Mouse (Mus musculus): ENCODE results near the gene Sec14l1. TPM values are rescaled to one million over a fixed set of nuclear protein-coding genes. Genes with fewer than 3 reads are reported as not detected.

Sec14l1 gene
- polyA plus RNA-seq, 1 experiment from 2014 or later: 25.4 TPM

- no peaks in the 10 kb centered on the region for H3K27me3 ChIP-seq (ENCODE audit: control insufficient read depth, insufficient read depth, low read length)
- H3K9ac ChIP-seq (replicated peaks; ENCODE audit: low read length): peak overlapping the region; percentile 39
- H3K36me3 ChIP-seq (replicated peaks; ENCODE audit: control insufficient read depth, insufficient read depth, low read depth, low read length): no peaks in the 10 kb centered on the region
- DNase-seq (ENCODE audit: low spot score) (peak; percentile 31), ATAC-seq (replicated peaks; ENCODE audit: insufficient number of reproducible peaks, low FRiP score, low TSS enrichment, low read depth) (no peak)
- peak overlapping the region; percentile 12; the same call in 1 of the 2 replicates for H3K4me3 ChIP-seq (ENCODE audit: low read depth, low read length)
- peak overlapping the region; percentile 56; the same call in 1 of the 2 replicates for H3K27ac ChIP-seq (replicated peaks; ENCODE audit: low read depth, low read length)
- WGBS: 37% methylated on average over 18 of the region's 18 CpGs
- peak overlapping the region; percentile 38 for H3K4me2 ChIP-seq (ENCODE audit: low read depth, low read length)
- no peaks in the 10 kb centered on the region for H3K4me1 ChIP-seq (ENCODE audit: control insufficient read depth, insufficient read depth, low read length)
- H3K9me3 ChIP-seq (replicated peaks; ENCODE audit: control insufficient read depth, low read length): no peaks in the 10 kb centered on the region
Observed at GRCm38 (mm10) chr11:117174098-117174892, 59.3 kb downstream of the Sec14l1 start.

- Histone ChIP-seq H3K36me3 (replicated peaks; ENCODE audit: control insufficient read depth, insufficient read depth, low read depth, low read length) (no peaks in the 10 kb centered on the region), H3K4me1 (ENCODE audit: control insufficient read depth, insufficient read depth, low read length) (no peaks in the 10 kb centered on the region), H3K27me3 (ENCODE audit: control insufficient read depth, insufficient read depth, low read length) (no peaks in the 10 kb centered on the region), H3K27ac (replicated peaks; ENCODE audit: low read depth, low read length) (peak overlapping the region; percentile 56; the same call in 1 of the 2 replicates), H3K4me2 (ENCODE audit: low read depth, low read length) (peak overlapping the region; percentile 38), H3K4me3 (ENCODE audit: low read depth, low read length) (peak overlapping the region; percentile 12; the same call in 1 of the 2 replicates), H3K9ac (replicated peaks; ENCODE audit: low read length) (peak overlapping the region; percentile 39), H3K9me3 (replicated peaks; ENCODE audit: control insufficient read depth, low read length) (no peaks in the 10 kb centered on the region)
- 28% methylated on average over 15 of the region's 15 CpGs for WGBS
- ATAC-seq (replicated peaks; ENCODE audit: insufficient number of reproducible peaks, low FRiP score, low TSS enrichment, low read depth): no peak
- DNase-seq (ENCODE audit: low spot score): peak; percentile 59
Observed at GRCm38 (mm10) chr11:117174924-117175323, 60.0 kb downstream of the Sec14l1 start.

- no peaks in the 10 kb centered on the region for H3K4me1 ChIP-seq (ENCODE audit: control insufficient read depth, insufficient read depth, low read length)
- no peak overlapping the region for H3K27ac ChIP-seq (replicated peaks; ENCODE audit: low read depth, low read length)
- H3K9ac ChIP-seq (replicated peaks; ENCODE audit: low read length): no peak overlapping the region
- no peak overlapping the region for H3K4me2 ChIP-seq (ENCODE audit: low read depth, low read length)
- no peaks in the 10 kb centered on the region for H3K27me3 ChIP-seq (ENCODE audit: control insufficient read depth, insufficient read depth, low read length)
- WGBS: 84% methylated on average over 12 of the region's 12 CpGs
- no peaks in the 10 kb centered on the region for H3K36me3 ChIP-seq (replicated peaks; ENCODE audit: control insufficient read depth, insufficient read depth, low read depth, low read length)
- DNase-seq (ENCODE audit: low spot score): no peak
- no peak overlapping the region for H3K4me3 ChIP-seq (ENCODE audit: low read depth, low read length)
- ATAC-seq (replicated peaks; ENCODE audit: insufficient number of reproducible peaks, low FRiP score, low TSS enrichment, low read depth): no peak
- no peaks in the 10 kb centered on the region for H3K9me3 ChIP-seq (replicated peaks; ENCODE audit: control insufficient read depth, low read length)
Observed at GRCm38 (mm10) chr11:117175472-117175871, 60.5 kb downstream of the Sec14l1 start.

- WGBS: 34% methylated on average over 5 of the region's 5 CpGs
- Histone ChIP-seq H3K27ac (replicated peaks; ENCODE audit: low read depth, low read length) (no peak overlapping the region), H3K9ac (replicated peaks; ENCODE audit: low read length) (no peak overlapping the region), H3K27me3 (ENCODE audit: control insufficient read depth, insufficient read depth, low read length) (no peaks in the 10 kb centered on the region), H3K4me2 (ENCODE audit: low read depth, low read length) (no peak overlapping the region), H3K4me1 (ENCODE audit: control insufficient read depth, insufficient read depth, low read length) (no peaks in the 10 kb centered on the region), H3K36me3 (replicated peaks; ENCODE audit: control insufficient read depth, insufficient read depth, low read depth, low read length) (no peaks in the 10 kb centered on the region; the same call in 1 of the 2 replicates), H3K4me3 (ENCODE audit: low read depth, low read length) (no peak overlapping the region), H3K9me3 (replicated peaks; ENCODE audit: control insufficient read depth, low read length) (no peaks in the 10 kb centered on the region)
- DNase-seq (ENCODE audit: low spot score) (peak; percentile 64), ATAC-seq (replicated peaks; ENCODE audit: insufficient number of reproducible peaks, low FRiP score, low TSS enrichment, low read depth) (0 out of 2 replicates have a peak, but pooled peaks have one; percentile 4)
Observed at GRCm38 (mm10) chr11:117176304-117176703, 61.3 kb downstream of the Sec14l1 start.

GRCm38 (mm10) chr11:117176900-117177299 is 61.9 kb downstream of the Sec14l1 start:
- H3K27ac ChIP-seq (replicated peaks; ENCODE audit: low read depth, low read length): no peak overlapping the region
- no peak overlapping the region for H3K4me2 ChIP-seq (ENCODE audit: low read depth, low read length)
- no peak for DNase-seq (ENCODE audit: low spot score)
- H3K9me3 ChIP-seq (replicated peaks; ENCODE audit: control insufficient read depth, low read length): no peaks in the 10 kb centered on the region
- H3K4me3 ChIP-seq (ENCODE audit: low read depth, low read length): no peak overlapping the region
- no peak overlapping the region for H3K9ac ChIP-seq (replicated peaks; ENCODE audit: low read length)
- no peaks in the 10 kb centered on the region; the same call in 1 of the 2 replicates for H3K36me3 ChIP-seq (replicated peaks; ENCODE audit: control insufficient read depth, insufficient read depth, low read depth, low read length)
- no peaks in the 10 kb centered on the region for H3K27me3 ChIP-seq (ENCODE audit: control insufficient read depth, insufficient read depth, low read length)
- ATAC-seq (replicated peaks; ENCODE audit: insufficient number of reproducible peaks, low FRiP score, low TSS enrichment, low read depth): 0 out of 2 replicates have a peak, but pooled peaks have one; percentile 8
- no peaks in the 10 kb centered on the region for H3K4me1 ChIP-seq (ENCODE audit: control insufficient read depth, insufficient read depth, low read length)
- WGBS: 72% methylated on average over 5 of the region's 5 CpGs

- H3K36me3 ChIP-seq (replicated peaks; ENCODE audit: control insufficient read depth, insufficient read depth, low read depth, low read length): no peaks in the 10 kb centered on the region; the same call in 1 of the 2 replicates
- H3K4me1 ChIP-seq (ENCODE audit: control insufficient read depth, insufficient read depth, low read length): no peaks in the 10 kb centered on the region
- no peak overlapping the region for H3K4me2 ChIP-seq (ENCODE audit: low read depth, low read length)
- no peaks in the 10 kb centered on the region for H3K9me3 ChIP-seq (replicated peaks; ENCODE audit: control insufficient read depth, low read length)
- H3K27ac ChIP-seq (replicated peaks; ENCODE audit: low read depth, low read length): no peak overlapping the region
- no peaks in the 10 kb centered on the region for H3K27me3 ChIP-seq (ENCODE audit: control insufficient read depth, insufficient read depth, low read length)
- H3K4me3 ChIP-seq (ENCODE audit: low read depth, low read length): no peak overlapping the region
- DNase-seq (ENCODE audit: low spot score) (peak; percentile 89), ATAC-seq (replicated peaks; ENCODE audit: insufficient number of reproducible peaks, low FRiP score, low TSS enrichment, low read depth) (0 out of 2 replicates have a peak, but pooled peaks have one; percentile 41)
- H3K9ac ChIP-seq (replicated peaks; ENCODE audit: low read length): no peak overlapping the region
- WGBS: 60% methylated on average over 8 of the region's 11 CpGs
Observed at GRCm38 (mm10) chr11:117177303-117177979, 62.5 kb downstream of the Sec14l1 start.

GRCm38 (mm10) chr11:117179902-117180301 is 64.9 kb downstream of the Sec14l1 start:
- no peak for ATAC-seq (replicated peaks; ENCODE audit: insufficient number of reproducible peaks, low FRiP score, low TSS enrichment, low read depth)
- no peak overlapping the region for H3K9ac ChIP-seq (replicated peaks; ENCODE audit: low read length)
- H3K4me3 ChIP-seq (ENCODE audit: low read depth, low read length): no peak overlapping the region
- H3K4me2 ChIP-seq (ENCODE audit: low read depth, low read length): no peak overlapping the region
- H3K27me3 ChIP-seq (ENCODE audit: control insufficient read depth, insufficient read depth, low read length): no peaks in the 10 kb centered on the region
- no peak overlapping the region for H3K27ac ChIP-seq (replicated peaks; ENCODE audit: low read depth, low read length)
- H3K9me3 ChIP-seq (replicated peaks; ENCODE audit: control insufficient read depth, low read length): no peaks in the 10 kb centered on the region
- no peaks in the 10 kb centered on the region for H3K4me1 ChIP-seq (ENCODE audit: control insufficient read depth, insufficient read depth, low read length)
- no peaks in the 10 kb centered on the region; the same call in 1 of the 2 replicates for H3K36me3 ChIP-seq (replicated peaks; ENCODE audit: control insufficient read depth, insufficient read depth, low read depth, low read length)
- WGBS: 80% methylated on average over 5 of the region's 5 CpGs
- DNase-seq (ENCODE audit: low spot score): no peak

- H3K4me1 ChIP-seq (ENCODE audit: control insufficient read depth, insufficient read depth, low read length): no peaks in the 10 kb centered on the region
- no peak overlapping the region for H3K9ac ChIP-seq (replicated peaks; ENCODE audit: low read length)
- H3K9me3 ChIP-seq (replicated peaks; ENCODE audit: control insufficient read depth, low read length): no peaks in the 10 kb centered on the region
- no peak overlapping the region for H3K4me3 ChIP-seq (ENCODE audit: low read depth, low read length)
- no peak overlapping the region for H3K4me2 ChIP-seq (ENCODE audit: low read depth, low read length)
- 76% methylated on average over 3 of the region's 3 CpGs for WGBS
- DNase-seq (ENCODE audit: low spot score) (no peak), ATAC-seq (replicated peaks; ENCODE audit: insufficient number of reproducible peaks, low FRiP score, low TSS enrichment, low read depth) (no peak)
- H3K27ac ChIP-seq (replicated peaks; ENCODE audit: low read depth, low read length): no peak overlapping the region
- H3K36me3 ChIP-seq (replicated peaks; ENCODE audit: control insufficient read depth, insufficient read depth, low read depth, low read length): no peaks in the 10 kb centered on the region; the same call in 1 of the 2 replicates
- no peaks in the 10 kb centered on the region for H3K27me3 ChIP-seq (ENCODE audit: control insufficient read depth, insufficient read depth, low read length)
Observed at GRCm38 (mm10) chr11:117182808-117183207, 67.8 kb downstream of the Sec14l1 start.

Data from embryonic facial prominence, embryonic 11.5 days (tissue).